Mouse (Mus musculus) lung, postnatal 0 days (tissue): ENCODE data around the gene Cfap97.

Source experiments
- CTCF ChIP-seq: IDR thresholded peaks from 2 replicates; pipeline ENCODE4 v1.5.1; 2016; ENCODE audit warnings: antibody characterized with exemption, mild to moderate bottlenecking
- EP300 ChIP-seq: IDR thresholded peaks from 2 replicates; pipeline ENCODE4 v1.6.1; 2016; ENCODE audit warnings: antibody characterized with exemption, mild to moderate bottlenecking, control low read depth

GRCm38 (mm10) chr8:46149306-46149705, 2.3 kb upstream of the Cfap97 start:
- TF ChIP-seq CTCF (no peak), EP300 (no peak)
